Mouse (Mus musculus) lung, postnatal 0 days (tissue): ENCODE results near the gene Cd248. TPM values are rescaled to one million over a fixed set of nuclear protein-coding genes. Genes with fewer than 3 reads are reported as not detected.

Experiments
- ATAC-seq: fragments of 200-750 bp; cut with Nextera tagmentation; 2 replicates; pipeline ENCODE4 v1.8.0; 2017; ENCODE audit warnings: moderate library complexity
- DNase-seq: peaks from one replicate; pipeline ENCODE4 v3.0.0-alpha.2; 2016; ENCODE audit warnings: low spot score
- H3K27ac ChIP-seq: fragments of 300-500 bp; sonication (generic); 2 replicates; pipeline ENCODE4 v1.5.1; 2014; ENCODE audit warnings: antibody characterized with exemption, mild to moderate bottlenecking, low read length, mixed read lengths
- H3K27me3 ChIP-seq: fragments of 300-500 bp; sonication (generic); replicated peaks from 2 replicates; pipeline ENCODE4 v1.6.1; 2014; ENCODE audit warnings: low read length, mixed read lengths; ENCODE audit not compliant: insufficient read depth
- H3K36me3 ChIP-seq: fragments of 300-500 bp; sonication (generic); 2 replicates; pipeline ENCODE4 v1.6.1; 2014; ENCODE audit warnings: low read length, mixed read lengths; ENCODE audit not compliant: insufficient read depth
- H3K4me1 ChIP-seq: fragments of 300-500 bp; sonication (generic); 2 replicates; pipeline ENCODE4 v1.6.1; 2014; ENCODE audit warnings: antibody characterized with exemption, low read depth, low read length, mixed read lengths; ENCODE audit not compliant: insufficient read depth
- H3K4me2 ChIP-seq: fragments of 300-500 bp; sonication (generic); replicated peaks from 2 replicates; pipeline ENCODE4 v1.6.1; 2014; ENCODE audit warnings: low read depth, mild to moderate bottlenecking, low read length, moderate library complexity, mixed read lengths
- H3K4me3 ChIP-seq: fragments of 300-500 bp; sonication (generic); 2 replicates; pipeline ENCODE4 v1.5.1; 2014; ENCODE audit warnings: low read depth, low read length
- H3K9ac ChIP-seq: fragments of 300-500 bp; sonication (generic); replicated peaks from 2 replicates; pipeline ENCODE4 v1.6.1; 2014; ENCODE audit warnings: low read depth, mild to moderate bottlenecking
- H3K9me3 ChIP-seq: fragments of 300-500 bp; sonication (generic); 2 replicates; pipeline ENCODE4 v1.6.1; 2016; ENCODE audit warnings: low read length, mixed read lengths
- CTCF ChIP-seq: IDR thresholded peaks from 2 replicates; pipeline ENCODE4 v1.5.1; 2016; ENCODE audit warnings: antibody characterized with exemption, mild to moderate bottlenecking
- EP300 ChIP-seq: IDR thresholded peaks from 2 replicates; pipeline ENCODE4 v1.6.1; 2016; ENCODE audit warnings: antibody characterized with exemption, mild to moderate bottlenecking, control low read depth
- WGBS: fragments of 180-500 bp; shearing (Covaris S2); extraction: QIAGEN DNeasy Blood & Tissue Kit; methylation state at CpG from one replicate; pipeline ENCODE4 v1.1.7; 2014; 5-methylcytosine and 5-hydroxymethylcytosine counted together
- polyA plus RNA-seq: library from polyadenylated mRNA; unstranded; fragments of >200 nt; fragmentation: Nextera tagmentation; extraction: Ambion mirVana; gene quantifications from 2 replicates; pipeline ENCODE4 v1.2.1, GENCODE M21; 2015

The Cd248 gene
- polyA plus RNA-seq, 1 experiment from 2014 or later: 25.1 TPM

GRCm38 (mm10) chr19:5117494-5118383, 49.9 kb downstream of the Cd248 start:
- H3K4me2 ChIP-seq: peak overlapping the region; percentile 76
- peak; percentile 96 for DNase-seq
- H3K27me3 ChIP-seq: no peaks in the 10 kb centered on the region
- H3K27ac ChIP-seq: peak overlapping the region; percentile 60
- 0 out of 2 replicates have a peak, but pooled peaks cover 4% of the 10 kb centered on the region for H3K36me3 ChIP-seq
- peak overlapping the region; percentile 54 for H3K9ac ChIP-seq
- H3K9me3 ChIP-seq: no peaks in the 10 kb centered on the region
- H3K4me1 ChIP-seq: peaks cover 7% of the 10 kb centered on the region
- H3K4me3 ChIP-seq: peak overlapping the region; percentile 79
- TF ChIP-seq EP300: no peak
- TF ChIP-seq CTCF: peak; percentile 96
- under 1% methylated on average over 72 of the region's 83 CpGs for WGBS
- peak; percentile 96 for ATAC-seq

- Histone ChIP-seq H3K36me3 (0 out of 2 replicates have a peak, but pooled peaks cover 4% of the 10 kb centered on the region), H3K27ac (peak within 1 kb of the TSS; percentile 60), H3K4me1 (peaks cover 7% of the 10 kb centered on the region), H3K9me3 (no peaks in the 10 kb centered on the region), H3K4me3 (peak within 1 kb of the TSS; percentile 79), H3K27me3 (no peaks in the 10 kb centered on the region), H3K9ac (peak within 1 kb of the TSS; percentile 54), H3K4me2 (peak within 1 kb of the TSS; percentile 76)
- no peak; the same call in 1 of the 2 replicates for ATAC-seq
- WGBS: 0% methylated on average over 18 of the region's 18 CpGs
- TF ChIP-seq EP300: no peak
- TF ChIP-seq CTCF: no peak
- no peak for DNase-seq
These were observed 50.5 kb downstream of the Cd248 start, which contains the start of gene Klc2 for GRCm38 (mm10) chr19:5118384-5118698. Gene Klc2, minus strand, starts transcription at chr19:5118560.

Other genes with a start within 250 kb of the Cd248 start
- gene Ccs, start 228.7 kb upstream of the Cd248 start, polyA plus RNA-seq: 53.0 and 54.5 TPM in 2 replicates
- 0.51 and 0.62 TPM in 2 replicates for gene Ccdc87, start 228.7 kb upstream of the Cd248 start, polyA plus RNA-seq
- 34.2 and 35.2 TPM in 2 replicates for gene Ctsf, start 212.9 kb upstream of the Cd248 start, polyA plus RNA-seq
- 0.27 and 0.40 TPM in 2 replicates for gene Actn3, start 190.2 kb upstream of the Cd248 start, polyA plus RNA-seq
- 8.1 and 9.1 TPM in 2 replicates for gene Zdhhc24, start 189.4 kb upstream of the Cd248 start, polyA plus RNA-seq
- gene Bbs1, start 161.4 kb upstream of the Cd248 start, polyA plus RNA-seq: 1.6 and 1.9 TPM in 2 replicates
- 47.6 and 47.7 TPM in 2 replicates for gene Dpp3, start 139.8 kb upstream of the Cd248 start, polyA plus RNA-seq
- 0.85 and 1.8 TPM in 2 replicates for gene Peli3, start 125.0 kb upstream of the Cd248 start, polyA plus RNA-seq
- 52.1 and 55.1 TPM in 2 replicates for gene Mrpl11, start 105.9 kb upstream of the Cd248 start, polyA plus RNA-seq
- gene Npas4, start 77.8 kb upstream of the Cd248 start, polyA plus RNA-seq: 0.04 TPM in 1 of 2 replicates, not detected in the other
- 0.88 TPM in 2 replicates for gene Slc29a2, start 44.2 kb upstream of the Cd248 start, polyA plus RNA-seq
- gene B4gat1, start 29.3 kb upstream of the Cd248 start, polyA plus RNA-seq: 33.8 and 36.3 TPM in 2 replicates
- gene AC124502.3, start 29.2 kb upstream of the Cd248 start, polyA plus RNA-seq: 1.1 and 1.6 TPM in 2 replicates
- 40.8 and 47.6 TPM in 2 replicates for gene Brms1, start 26.7 kb upstream of the Cd248 start, polyA plus RNA-seq
- gene Rin1, start 17.6 kb upstream of the Cd248 start, polyA plus RNA-seq: 1.7 and 1.9 TPM in 2 replicates
- gene Tmem151a, start 17.5 kb downstream of the Cd248 start, polyA plus RNA-seq: 4.1 and 4.5 TPM in 2 replicates
- gene Yif1a, start 20.5 kb downstream of the Cd248 start, polyA plus RNA-seq: 93.3 and 105 TPM in 2 replicates
- gene Cnih2, start 30.4 kb downstream of the Cd248 start, polyA plus RNA-seq: 0.70 and 0.89 TPM in 2 replicates
- 228 and 240 TPM in 2 replicates for gene Rab1b, start 39.0 kb downstream of the Cd248 start, polyA plus RNA-seq
- 10.1 and 10.8 TPM in 2 replicates for gene Klc2, start 50.5 kb downstream of the Cd248 start, polyA plus RNA-seq
- 9.3 and 10.4 TPM in 2 replicates for gene Pacs1, start 205.0 kb downstream of the Cd248 start, polyA plus RNA-seq
- 200 TPM in 2 replicates for gene Sf3b2, start 227.4 kb downstream of the Cd248 start, polyA plus RNA-seq
- gene Gal3st3, start 230.3 kb downstream of the Cd248 start, polyA plus RNA-seq: 0.55 and 0.57 TPM in 2 replicates